Mouse (Mus musculus) heart, embryonic 15.5 days (tissue): ENCODE data around the gene Sgsh. TPM values are rescaled to one million over a fixed set of nuclear protein-coding genes. Genes with fewer than 3 reads are reported as not detected.
A peak's percentile ranks its signal among the peaks of the same experiment; 100 is the strongest.
"Not testable (repeated sequence)": the region's sequence is repeated elsewhere in the genome, so short reads cannot be mapped to it uniquely, and the experiment has no call there.

ENCODE experiments used
- ATAC-seq: fragments of 200-750 bp; cut with Nextera tagmentation; replicated peaks from 2 replicates; pipeline ENCODE4 v1.8.0; 2017; ENCODE audit warnings: low read depth, moderate TSS enrichment; ENCODE audit not compliant: insufficient number of reproducible peaks, insufficient read depth, low FRiP score
- H3K27ac ChIP-seq: fragments of 300-500 bp; sonication (generic); 2 replicates; pipeline ENCODE4 v1.5.1; 2015; ENCODE audit warnings: mild to moderate bottlenecking, inconsistent platforms
- H3K27me3 ChIP-seq: fragments of 300-500 bp; sonication (generic); 2 replicates; pipeline ENCODE4 v1.6.1; 2015; ENCODE audit warnings: inconsistent platforms
- H3K36me3 ChIP-seq: fragments of 300-500 bp; sonication (generic); 2 replicates; pipeline ENCODE4 v1.6.1; 2015; ENCODE audit warnings: mild to moderate bottlenecking, inconsistent platforms
- H3K4me1 ChIP-seq: fragments of 300-500 bp; sonication (generic); replicated peaks from 2 replicates; pipeline ENCODE4 v1.6.1; 2015; ENCODE audit warnings: inconsistent platforms
- H3K4me2 ChIP-seq: fragments of 300-500 bp; sonication (generic); 2 replicates; pipeline ENCODE4 v1.6.1; 2015; ENCODE audit warnings: inconsistent platforms, mild to moderate bottlenecking, moderate library complexity
- H3K4me3 ChIP-seq: fragments of 300-500 bp; sonication (generic); 2 replicates; pipeline ENCODE4 v1.5.1; 2015; ENCODE audit warnings: mild to moderate bottlenecking, inconsistent platforms
- H3K9ac ChIP-seq: fragments of 300-500 bp; sonication (generic); 2 replicates; pipeline ENCODE4 v1.6.1; 2015; ENCODE audit warnings: mild to moderate bottlenecking, inconsistent platforms
- H3K9me3 ChIP-seq: fragments of 300-500 bp; sonication (generic); replicated peaks from 2 replicates; pipeline ENCODE4 v1.6.1; 2016; ENCODE audit warnings: inconsistent platforms
- WGBS: fragments of 180-500 bp; shearing (Covaris S2); methylation state at CpG from one replicate; pipeline ENCODE4 v1.1.7; 2015; ENCODE audit warnings: mixed read lengths; 5-methylcytosine and 5-hydroxymethylcytosine counted together
- polyA plus RNA-seq: library from polyadenylated mRNA; unstranded; fragments of >200 nt; fragmentation: Nextera tagmentation; extraction: Ambion mirVana; gene quantifications from 2 replicates; pipeline ENCODE4 v1.2.1, GENCODE M21; 2015

Sgsh gene
- polyA plus RNA-seq, 1 experiment from 2014 or later, result 5.4 TPM

DNA sequence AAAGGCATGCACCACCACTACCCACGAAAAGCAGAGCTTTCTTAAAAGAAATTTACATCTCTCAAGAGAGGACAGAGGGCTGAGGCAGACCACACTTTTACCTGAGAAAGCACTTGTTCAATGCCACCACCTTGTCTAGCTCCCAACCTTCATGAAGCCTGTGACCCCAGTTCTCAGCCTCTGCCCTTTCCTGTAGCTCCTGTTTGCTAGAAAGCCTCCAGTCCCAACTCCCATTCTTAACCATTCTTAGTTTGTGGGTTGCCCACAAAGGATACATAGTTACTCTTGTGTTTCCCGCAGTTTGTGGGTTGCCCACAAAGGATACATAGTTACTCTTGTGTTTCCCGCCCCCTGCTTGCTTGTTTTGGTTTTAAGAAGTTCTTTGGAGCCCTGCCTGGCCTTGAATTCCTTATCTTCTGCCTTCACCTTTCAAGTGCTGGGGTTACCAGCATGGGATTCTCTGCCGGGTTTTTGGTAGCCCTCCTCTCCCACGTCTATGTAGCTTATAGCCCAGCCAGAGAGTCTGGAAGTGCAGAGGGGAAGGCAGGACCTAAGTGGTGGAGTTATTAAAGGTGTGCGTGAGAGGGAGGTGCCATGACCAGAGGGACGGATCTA lies 36.2 kb upstream of the Sgsh start:
- Histone ChIP-seq H3K9me3 (no peaks in the 10 kb centered on the region), H3K27me3 (0 out of 2 replicates have a peak, but pooled peaks cover 3% of the 10 kb centered on the region), H3K4me1 (peaks cover 54% of the 10 kb centered on the region), H3K4me2 (peak overlapping the region; percentile 95), H3K27ac (peak overlapping the region; percentile 99), H3K4me3 (peak overlapping the region; percentile 83), H3K9ac (0 out of 2 replicates have a peak overlapping the region, but pooled peaks have one; percentile 83), H3K36me3 (peaks cover 6% of the 10 kb centered on the region; the same call in 1 of the 2 replicates)
- ATAC-seq, result no peak
- WGBS, result 36% methylated on average over 7 of the region's 7 CpGs

DNA sequence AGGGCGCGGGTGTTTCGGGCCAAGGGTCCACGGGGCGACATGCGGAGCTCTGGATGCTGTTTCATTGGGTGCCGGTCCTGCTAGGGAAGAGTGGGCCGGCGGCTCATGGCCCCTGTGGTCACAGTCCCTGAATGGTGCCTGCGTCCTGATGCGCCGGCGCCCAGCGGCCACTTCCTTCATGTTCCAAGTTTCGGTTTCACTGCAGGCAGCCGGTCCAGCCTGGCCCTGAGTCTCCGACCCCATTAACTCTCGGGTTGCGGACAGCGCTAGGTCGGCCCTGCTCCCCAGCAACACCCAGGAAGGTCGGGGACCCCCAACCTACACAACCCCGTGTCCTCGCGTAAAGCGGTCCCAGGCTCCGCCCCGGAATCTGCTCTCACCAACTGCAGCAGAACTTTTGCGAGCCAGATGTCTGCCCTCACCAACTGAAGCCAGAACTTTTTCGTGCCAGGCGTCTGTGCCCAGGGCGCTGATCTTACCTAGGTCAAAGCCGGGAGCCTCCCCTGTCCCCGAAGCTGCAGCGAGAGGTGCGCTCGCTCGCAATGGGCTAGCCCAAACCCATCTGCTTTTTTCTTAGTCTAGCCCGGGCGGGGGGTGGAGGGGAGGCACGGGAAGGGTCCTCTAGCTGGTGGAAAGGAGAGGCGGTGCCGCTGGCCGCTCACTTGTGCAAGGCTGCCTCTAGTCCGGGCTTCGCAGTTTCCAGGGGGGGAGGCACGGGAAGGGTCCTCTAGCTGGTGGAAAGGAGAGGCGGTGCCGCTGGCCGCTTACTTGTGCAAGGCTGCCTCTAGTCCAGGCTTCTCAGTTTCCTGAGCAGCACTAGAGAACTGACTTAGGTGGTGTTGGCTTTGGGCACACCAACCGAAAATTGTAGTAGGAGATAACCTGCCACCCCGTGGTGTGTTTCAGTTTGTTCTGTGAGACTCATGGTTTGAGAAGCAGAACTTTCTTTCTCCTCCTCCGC lies 35.2 kb upstream of the Sgsh start:
- Histone ChIP-seq H3K4me3 (peak overlapping the region; percentile 83), H3K27me3 (0 out of 2 replicates have a peak, but pooled peaks cover 3% of the 10 kb centered on the region), H3K27ac (peak overlapping the region; percentile 99), H3K9me3 (no peaks in the 10 kb centered on the region), H3K4me2 (peak overlapping the region; percentile 95), H3K4me1 (peaks cover 54% of the 10 kb centered on the region), H3K9ac (peak overlapping the region; percentile 83), H3K36me3 (no peaks in the 10 kb centered on the region)
- 2% methylated on average over 53 of the region's 53 CpGs for WGBS
- ATAC-seq, result peak; percentile 53

DNA sequence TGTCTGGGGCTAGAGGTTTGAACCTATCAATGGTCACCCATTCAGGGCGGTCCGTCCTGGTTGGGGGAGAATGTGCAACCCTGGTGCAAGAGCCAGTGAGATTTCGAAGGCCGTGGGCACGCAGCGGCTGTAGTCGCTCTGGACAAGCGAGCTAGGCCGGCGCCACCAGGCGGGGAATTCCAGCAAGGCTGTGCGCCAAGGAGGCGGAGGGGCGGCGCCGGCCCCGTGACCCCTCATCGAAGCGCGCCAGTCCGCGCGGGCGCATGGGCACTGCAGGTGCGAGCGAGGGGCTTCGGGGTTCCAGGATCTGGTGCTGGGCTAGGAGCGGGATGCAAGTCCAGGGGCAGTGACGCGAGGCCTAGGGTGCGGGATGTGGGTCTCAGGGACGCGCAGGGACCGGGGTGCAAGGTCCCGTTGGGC lies 34.5 kb upstream of the Sgsh start:
- ATAC-seq, result peak; percentile 79

DNA sequence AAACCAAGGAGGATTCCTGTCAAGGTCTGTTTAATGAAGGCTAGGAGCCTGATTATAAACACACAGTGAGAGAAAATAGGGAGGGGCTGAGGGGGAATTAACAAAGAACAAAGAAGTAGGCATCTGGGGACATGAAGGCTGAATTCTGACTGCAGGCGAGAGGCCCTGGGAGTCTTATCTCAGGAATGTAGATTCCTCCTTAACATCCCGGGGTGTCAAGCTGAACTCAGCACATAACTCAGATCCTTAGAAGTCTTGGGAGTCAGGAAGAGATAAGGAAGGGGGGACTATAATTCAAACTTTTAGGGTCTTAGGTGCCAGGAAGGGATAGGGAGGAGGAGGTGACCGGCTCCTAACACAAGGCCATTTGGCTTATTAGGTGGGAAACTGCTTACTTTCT lies 31.9 kb upstream of the Sgsh start:
- Histone ChIP-seq H3K27ac (peak overlapping the region; percentile 76), H3K4me1 (peaks cover 43% of the 10 kb centered on the region)
- H3K4me2 ChIP-seq, H3K4me3 ChIP-seq, H3K36me3 ChIP-seq, H3K27me3 ChIP-seq, ATAC-seq, H3K9me3 ChIP-seq, H3K9ac ChIP-seq: not testable (repeated sequence)
- 11% methylated on average over 3 of the region's 3 CpGs for WGBS

More for the DNA sequence above, 34.5 kb upstream of the Sgsh start:
- 0 out of 2 replicates have a peak, but pooled peaks cover 2% of the 10 kb centered on the region for H3K27me3 ChIP-seq
- no peaks in the 10 kb centered on the region for H3K36me3 ChIP-seq
- H3K4me1 ChIP-seq, result peaks cover 54% of the 10 kb centered on the region
- peak overlapping the region; percentile 95 for H3K4me2 ChIP-seq
- peak overlapping the region; percentile 99 for H3K27ac ChIP-seq
- peak overlapping the region; percentile 83 for H3K4me3 ChIP-seq
- H3K9me3 ChIP-seq, result no peaks in the 10 kb centered on the region
- peak overlapping the region; percentile 83 for H3K9ac ChIP-seq
- WGBS, result under 1% methylated on average over 35 of the region's 35 CpGs

DNA sequence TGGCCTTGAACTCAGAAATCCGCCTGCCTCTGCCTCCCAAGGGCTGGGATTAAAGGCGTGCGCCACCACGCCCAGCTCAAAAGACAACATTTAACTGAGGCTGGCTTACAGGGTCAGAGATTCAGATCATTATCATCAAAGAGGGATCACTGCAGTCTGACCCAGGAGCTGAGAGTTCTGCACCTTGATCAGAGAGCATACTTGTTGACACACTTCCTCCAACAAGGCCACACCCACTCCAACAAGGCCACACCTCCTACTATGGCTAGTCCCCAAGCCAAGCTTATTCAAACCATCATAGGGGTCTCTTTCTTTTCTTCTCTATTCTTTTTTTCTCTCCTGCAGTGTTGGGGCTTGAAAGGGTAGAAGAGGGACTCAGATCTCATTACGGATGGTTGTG lies 31.0 kb upstream of the Sgsh start:
- no peaks in the 10 kb centered on the region for H3K27me3 ChIP-seq
- no peak overlapping the region for H3K4me3 ChIP-seq
- H3K9ac ChIP-seq, result no peak overlapping the region
- H3K9me3 ChIP-seq, result no peaks in the 10 kb centered on the region
- H3K27ac ChIP-seq, result no peak overlapping the region
- ATAC-seq, result no peak
- H3K36me3 ChIP-seq, result no peaks in the 10 kb centered on the region
- WGBS, result 96% methylated on average over 5 of the region's 5 CpGs
- no peak overlapping the region for H3K4me2 ChIP-seq
- peaks cover 43% of the 10 kb centered on the region for H3K4me1 ChIP-seq

DNA sequence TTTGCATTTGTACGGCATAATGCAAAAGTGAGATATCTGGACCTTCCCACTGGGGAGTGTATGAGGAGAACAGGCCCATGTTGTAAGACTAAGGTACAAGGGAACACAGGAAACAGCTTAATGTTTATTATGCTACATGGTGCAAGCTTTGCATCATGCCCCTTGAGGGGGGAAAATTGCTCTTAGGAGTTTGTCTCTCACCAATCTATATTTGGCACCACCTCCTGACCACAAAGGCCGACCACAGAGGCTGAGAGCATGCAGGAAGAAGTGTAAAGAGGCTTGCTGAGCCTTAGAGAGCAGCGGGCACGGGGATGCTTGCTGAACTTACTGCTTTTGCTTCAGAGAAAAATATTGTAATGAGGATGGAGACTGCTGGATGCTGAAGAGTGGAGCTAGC lies 29.6 kb upstream of the Sgsh start:
- Histone ChIP-seq H3K4me3 (no peak overlapping the region), H3K27ac (no peak overlapping the region), H3K4me1 (peaks cover 38% of the 10 kb centered on the region), H3K27me3 (no peaks in the 10 kb centered on the region), H3K9me3 (no peaks in the 10 kb centered on the region), H3K4me2 (no peak overlapping the region), H3K9ac (no peak overlapping the region; the same call in 1 of the 2 replicates), H3K36me3 (peaks cover 7% of the 10 kb centered on the region; the same call in 1 of the 2 replicates)
- no peak for ATAC-seq
- WGBS, result 48% methylated on average over 4 of the region's 4 CpGs

DNA sequence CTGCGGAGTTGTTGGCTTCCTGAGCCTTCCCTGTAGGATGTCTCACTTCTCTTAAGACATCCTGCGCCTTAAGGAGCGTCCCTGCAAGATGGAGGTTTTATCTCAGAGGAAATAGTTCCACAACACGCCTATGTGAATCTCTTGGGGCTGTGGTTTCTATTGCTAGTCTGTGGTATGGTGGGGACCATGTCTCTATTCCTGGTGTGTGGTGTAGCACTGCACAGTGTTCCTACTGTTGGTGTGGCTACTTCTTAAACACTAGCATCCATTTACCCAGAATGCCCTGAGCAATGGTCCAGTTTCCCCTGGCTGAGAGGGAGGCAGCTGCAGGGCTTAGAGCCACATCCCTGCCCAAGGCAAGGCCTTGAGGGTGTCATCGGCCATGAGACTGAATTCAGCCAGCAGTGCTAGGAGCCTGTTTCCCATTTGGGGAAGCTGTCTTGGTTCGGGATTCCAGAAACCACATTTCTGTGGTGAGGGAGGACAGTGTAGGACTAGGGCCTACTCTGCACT lies 27.1 kb upstream of the Sgsh start:
- Histone ChIP-seq H3K27ac (peak overlapping the region; percentile 62), H3K36me3 (peaks cover 19% of the 10 kb centered on the region; the same call in 1 of the 2 replicates), H3K4me3 (no peak overlapping the region), H3K4me2 (no peak overlapping the region), H3K9me3 (no peaks in the 10 kb centered on the region), H3K4me1 (peaks cover 23% of the 10 kb centered on the region), H3K9ac (no peak overlapping the region), H3K27me3 (no peaks in the 10 kb centered on the region)
- no peak for ATAC-seq
- WGBS, result 67% methylated on average over 6 of the region's 6 CpGs

DNA sequence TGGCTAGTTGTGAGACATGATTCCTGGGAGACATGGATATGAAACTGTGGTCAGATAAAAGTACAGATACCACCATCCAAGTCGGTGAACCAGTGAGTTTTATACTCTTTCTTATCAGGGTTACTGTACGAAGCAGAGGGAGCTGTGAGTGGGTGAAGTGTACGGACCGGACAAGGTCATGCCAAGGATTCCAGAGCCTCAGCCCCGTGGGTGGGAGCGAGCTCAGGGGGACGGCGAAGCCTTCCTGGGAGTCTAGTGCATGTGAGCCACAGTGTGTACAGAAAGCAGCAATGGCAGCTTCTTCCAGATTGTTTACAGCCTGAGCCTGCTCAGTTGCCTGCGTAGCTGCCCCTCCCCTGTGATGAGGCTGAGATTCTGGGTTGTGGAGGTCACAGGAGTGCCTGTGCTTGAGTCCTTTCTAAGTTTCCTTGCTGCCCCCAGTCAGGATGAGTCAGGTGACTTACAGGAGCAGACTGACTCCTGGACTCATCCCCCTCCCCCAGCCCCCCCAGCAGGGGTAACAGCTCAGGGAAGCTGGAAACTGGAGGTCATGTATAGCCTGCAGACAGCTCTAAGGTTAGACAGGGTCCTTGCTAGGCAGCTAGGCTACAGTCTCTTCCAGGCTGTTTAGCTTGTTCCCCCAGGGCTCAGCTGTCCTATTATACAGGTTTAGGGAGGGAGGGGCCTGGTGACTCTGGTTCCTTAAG lies 26.4 kb upstream of the Sgsh start:
- Histone ChIP-seq H3K9me3 (no peaks in the 10 kb centered on the region), H3K4me3 (no peak overlapping the region), H3K27me3 (no peaks in the 10 kb centered on the region), H3K36me3 (peaks cover 19% of the 10 kb centered on the region; the same call in 1 of the 2 replicates), H3K4me2 (peak overlapping the region; percentile 19; the same call in 1 of the 2 replicates), H3K27ac (peak overlapping the region; percentile 62), H3K4me1 (peaks cover 17% of the 10 kb centered on the region), H3K9ac (no peak overlapping the region)
- WGBS, result 38% methylated on average over 9 of the region's 9 CpGs
- ATAC-seq, result no peak

DNA sequence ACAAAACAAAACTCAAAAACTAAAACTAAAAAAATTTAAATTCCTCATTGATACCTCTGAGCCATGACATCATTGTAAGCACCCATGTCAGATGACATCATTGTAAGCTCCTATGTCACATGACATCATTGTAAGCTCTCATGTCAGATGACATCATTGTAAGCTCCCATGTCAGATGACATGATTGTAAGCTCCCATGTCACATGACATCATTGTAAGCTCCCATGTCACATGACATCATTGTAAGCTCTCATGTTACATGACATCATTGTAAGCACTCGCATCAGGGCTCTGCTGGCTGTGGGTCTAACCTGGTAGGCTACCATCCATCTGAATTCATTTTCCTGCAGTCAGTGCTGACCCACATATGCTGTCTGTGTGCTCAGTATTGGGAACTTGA lies 23.2 kb upstream of the Sgsh start:
- peaks cover 19% of the 10 kb centered on the region; the same call in 1 of the 2 replicates for H3K36me3 ChIP-seq
- no peaks in the 10 kb centered on the region for H3K9me3 ChIP-seq
- H3K4me2 ChIP-seq, result no peak overlapping the region
- H3K9ac ChIP-seq, result no peak overlapping the region
- H3K4me3 ChIP-seq, result no peak overlapping the region
- WGBS, result 94% methylated on average over 1 of the region's 1 CpGs
- H3K27me3 ChIP-seq, result no peaks in the 10 kb centered on the region
- no peak for ATAC-seq
- no peak overlapping the region for H3K27ac ChIP-seq
- peaks cover 17% of the 10 kb centered on the region for H3K4me1 ChIP-seq

DNA sequence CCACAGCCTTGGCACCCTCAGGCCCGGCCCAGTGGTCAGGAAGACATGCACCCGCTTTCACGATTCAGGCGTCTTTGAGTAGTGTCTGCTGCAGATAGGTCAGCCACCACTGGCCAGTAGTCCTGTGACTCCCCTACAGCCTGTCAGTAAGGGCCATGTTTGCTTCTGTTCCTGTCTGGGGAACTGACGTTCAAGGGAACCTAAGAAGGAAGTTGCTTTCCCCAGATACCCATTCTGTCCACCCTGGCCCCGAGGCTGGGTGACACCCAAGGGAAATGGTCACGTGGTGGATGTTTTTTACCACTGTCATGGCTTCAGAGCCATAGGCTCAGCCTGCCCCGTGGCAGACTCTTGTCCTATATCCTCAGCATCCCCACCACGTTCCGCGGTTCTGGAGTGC lies 22.0 kb upstream of the Sgsh start:
- H3K27me3 ChIP-seq, result no peaks in the 10 kb centered on the region
- H3K4me3 ChIP-seq, result no peak overlapping the region
- no peak overlapping the region for H3K27ac ChIP-seq
- no peak overlapping the region for H3K4me2 ChIP-seq
- 89% methylated on average over 11 of the region's 11 CpGs for WGBS
- peaks cover 19% of the 10 kb centered on the region; the same call in 1 of the 2 replicates for H3K36me3 ChIP-seq
- peaks cover 17% of the 10 kb centered on the region for H3K4me1 ChIP-seq
- no peak overlapping the region for H3K9ac ChIP-seq
- no peaks in the 10 kb centered on the region for H3K9me3 ChIP-seq
- no peak for ATAC-seq
